Mouse (Mus musculus) testis, adult 2 months (tissue): Measurements from ENCODE around the gene Frat1. TPM values are rescaled to one million over a fixed set of nuclear protein-coding genes. Genes with fewer than 3 reads are reported as not detected.
"Not testable (repeated sequence)": the region's sequence is repeated elsewhere in the genome, so short reads cannot be mapped to it uniquely, and the experiment has no call there.

ENCODE experiments used
- H3K27ac ChIP-seq: fragments of 200-500 bp; 2 replicates; pipeline ENCODE4 v1.5.1; 2012; ENCODE audit warnings: low read depth, low read length; ENCODE audit not compliant: control insufficient read depth, insufficient read depth
- H3K27me3 ChIP-seq: fragments of 200-500 bp; 2 replicates; pipeline ENCODE4 v1.6.1; 2012; ENCODE audit warnings: mild to moderate bottlenecking, low read length, moderate library complexity; ENCODE audit not compliant: control insufficient read depth, insufficient read depth
- H3K36me3 ChIP-seq: fragments of 200-500 bp; 2 replicates; pipeline ENCODE4 v1.6.1; 2012; ENCODE audit warnings: mild to moderate bottlenecking, low read length; ENCODE audit not compliant: control insufficient read depth, insufficient read depth
- H3K4me1 ChIP-seq: fragments of 200-500 bp; 2 replicates; pipeline ENCODE4 v1.6.1; 2012; ENCODE audit warnings: low read length; ENCODE audit not compliant: control insufficient read depth, insufficient read depth
- H3K4me3 ChIP-seq: fragments of 200-500 bp; 2 replicates; pipeline ENCODE4 v1.5.1; 2012; ENCODE audit warnings: low read depth, mild to moderate bottlenecking, low read length, moderate library complexity, mixed read lengths; ENCODE audit not compliant: control insufficient read depth
- CTCF ChIP-seq: fragments of 200-500 bp; IDR thresholded peaks from 2 replicates; pipeline ENCODE4 v1.5.1; 2012; ENCODE audit warnings: low read depth, mild to moderate bottlenecking, inconsistent platforms, low read length, moderate library complexity; ENCODE audit not compliant: control insufficient read depth, insufficient read depth, insufficient replicate concordance
- POLR2A ChIP-seq: fragments of 200-500 bp; IDR thresholded peaks from 2 replicates; pipeline ENCODE4 v1.6.1; 2012; ENCODE audit warnings: low read depth, mild to moderate bottlenecking, inconsistent platforms, low read length, moderate library complexity; ENCODE audit not compliant: control insufficient read depth
- polyA plus RNA-seq: library from polyadenylated mRNA; depleted of rRNA; stranded (reverse); fragments of >200 nt; gene quantifications from 2 replicates; pipeline ENCODE4 v1.2.3, GENCODE M21; 2012

Gene Frat1
- polyA plus RNA-seq, 1 experiment, result 103 TPM

- Histone ChIP-seq H3K4me3 (peak overlapping the region; percentile 4; the same call in 1 of the 2 replicates), H3K4me1 (peaks cover 5% of the 10 kb centered on the region), H3K36me3 (no peaks in the 10 kb centered on the region; the same call in 1 of the 2 replicates), H3K27ac (no peak overlapping the region), H3K27me3 (no peaks in the 10 kb centered on the region)
- TF ChIP-seq CTCF (no peak), POLR2A (no peak)
Observed at GRCm38 (mm10) chr19:41844345-41844744, 14.6 kb downstream of the Frat1 start.

- Histone ChIP-seq H3K4me3 (peak overlapping the region; percentile 93), H3K36me3 (no peaks in the 10 kb centered on the region; the same call in 1 of the 2 replicates), H3K27me3 (no peaks in the 10 kb centered on the region), H3K4me1 (peaks cover 5% of the 10 kb centered on the region), H3K27ac (peak overlapping the region; percentile 90)
- TF ChIP-seq CTCF (no peak), POLR2A (no peak)
Observed at GRCm38 (mm10) chr19:41846366-41847090, 16.8 kb downstream of the Frat1 start.

- no peaks in the 10 kb centered on the region for H3K27me3 ChIP-seq
- TF ChIP-seq POLR2A (peak; percentile 40; the same call in 1 of the 2 replicates), CTCF (no peak)
- peak overlapping the region; percentile 93 for H3K4me3 ChIP-seq
- peak overlapping the region; percentile 90 for H3K27ac ChIP-seq
- no peaks in the 10 kb centered on the region; the same call in 1 of the 2 replicates for H3K36me3 ChIP-seq
- peaks cover 5% of the 10 kb centered on the region for H3K4me1 ChIP-seq
Observed at GRCm38 (mm10) chr19:41847091-41847581, 17.4 kb downstream of the Frat1 start.

- H3K27ac ChIP-seq, result peak overlapping the region; percentile 90
- H3K36me3 ChIP-seq, H3K4me1 ChIP-seq, H3K27me3 ChIP-seq: not testable (repeated sequence)
- peak overlapping the region; percentile 93 for H3K4me3 ChIP-seq
Observed at GRCm38 (mm10) chr19:41847614-41847991, 17.8 kb downstream of the Frat1 start.

- H3K4me3 ChIP-seq, result peak within 1 kb of the TSS; percentile 93
- H3K27me3 ChIP-seq, result no peaks in the 10 kb centered on the region
- TF ChIP-seq CTCF, result no peak
- TF ChIP-seq POLR2A, result peak; percentile 63
- no peaks in the 10 kb centered on the region; the same call in 1 of the 2 replicates for H3K36me3 ChIP-seq
- H3K4me1 ChIP-seq, result peaks cover 5% of the 10 kb centered on the region
- H3K27ac ChIP-seq, result peak within 1 kb of the TSS; percentile 99
Observed at GRCm38 (mm10) chr19:41847992-41848851, 18.5 kb downstream of the Frat1 start, which contains the start of gene Frat2. Gene Frat2, minus strand, starts transcription at chr19:41848132.

GRCm38 (mm10) chr19:41850021-41850718 lies 20.4 kb downstream of the Frat1 start:
- H3K27me3 ChIP-seq, result no peaks in the 10 kb centered on the region
- H3K36me3 ChIP-seq, result no peaks in the 10 kb centered on the region; the same call in 1 of the 2 replicates
- peak overlapping the region; percentile 1; the same call in 1 of the 2 replicates for H3K4me3 ChIP-seq
- TF ChIP-seq CTCF (no peak), POLR2A (no peak)
- peaks cover 5% of the 10 kb centered on the region for H3K4me1 ChIP-seq
- no peak overlapping the region for H3K27ac ChIP-seq
